Mouse (Mus musculus) hindbrain, embryonic 13.5 days (tissue): ENCODE results near the gene Sppl2b. TPM values are rescaled to one million over a fixed set of nuclear protein-coding genes. Genes with fewer than 3 reads are reported as not detected.
"Not testable (repeated sequence)": the region's sequence is repeated elsewhere in the genome, so short reads cannot be mapped to it uniquely, and the experiment has no call there.

ENCODE experiments used
- ATAC-seq: fragments of 200-750 bp; cut with Nextera tagmentation; 2 replicates; pipeline ENCODE4 v1.8.0; 2017; ENCODE audit warnings: moderate TSS enrichment; ENCODE audit not compliant: low FRiP score
- H3K27ac ChIP-seq: fragments of 300-500 bp; sonication (generic); 2 replicates; pipeline ENCODE4 v1.5.1; 2015; ENCODE audit warnings: inconsistent platforms, mild to moderate bottlenecking, moderate library complexity
- H3K27me3 ChIP-seq: fragments of 300-500 bp; sonication (generic); 2 replicates; pipeline ENCODE4 v1.6.1; 2015; ENCODE audit warnings: mild to moderate bottlenecking, inconsistent platforms
- H3K36me3 ChIP-seq: fragments of 300-500 bp; sonication (generic); 2 replicates; pipeline ENCODE4 v1.6.1; 2015; ENCODE audit warnings: mild to moderate bottlenecking, inconsistent platforms
- H3K4me1 ChIP-seq: fragments of 300-500 bp; sonication (generic); replicated peaks from 2 replicates; pipeline ENCODE4 v1.6.1; 2015; ENCODE audit warnings: inconsistent platforms
- H3K4me2 ChIP-seq: fragments of 300-500 bp; sonication (generic); 2 replicates; pipeline ENCODE4 v1.6.1; 2015; ENCODE audit warnings: inconsistent platforms, mild to moderate bottlenecking, moderate library complexity
- H3K4me3 ChIP-seq: fragments of 300-500 bp; sonication (generic); 2 replicates; pipeline ENCODE4 v1.5.1; 2015; ENCODE audit warnings: mild to moderate bottlenecking, inconsistent platforms
- H3K9ac ChIP-seq: fragments of 300-500 bp; sonication (generic); 2 replicates; pipeline ENCODE4 v1.6.1; 2015; ENCODE audit warnings: mild to moderate bottlenecking, inconsistent platforms
- H3K9me3 ChIP-seq: fragments of 300-500 bp; sonication (generic); 2 replicates; pipeline ENCODE4 v1.6.1; 2016; ENCODE audit warnings: inconsistent platforms
- WGBS: fragments of 180-500 bp; shearing (Covaris S2); methylation state at CpG from one replicate; pipeline ENCODE4 v1.1.7; 2015; 5-methylcytosine and 5-hydroxymethylcytosine counted together
- polyA plus RNA-seq: library from polyadenylated mRNA; unstranded; fragments of >200 nt; fragmentation: Nextera tagmentation; extraction: Ambion mirVana; gene quantifications from 2 replicates; pipeline ENCODE4 v1.2.1, GENCODE M21; 2015

Sppl2b gene
- polyA plus RNA-seq, 1 experiment from 2014 or later: 63.6 TPM

DNA sequence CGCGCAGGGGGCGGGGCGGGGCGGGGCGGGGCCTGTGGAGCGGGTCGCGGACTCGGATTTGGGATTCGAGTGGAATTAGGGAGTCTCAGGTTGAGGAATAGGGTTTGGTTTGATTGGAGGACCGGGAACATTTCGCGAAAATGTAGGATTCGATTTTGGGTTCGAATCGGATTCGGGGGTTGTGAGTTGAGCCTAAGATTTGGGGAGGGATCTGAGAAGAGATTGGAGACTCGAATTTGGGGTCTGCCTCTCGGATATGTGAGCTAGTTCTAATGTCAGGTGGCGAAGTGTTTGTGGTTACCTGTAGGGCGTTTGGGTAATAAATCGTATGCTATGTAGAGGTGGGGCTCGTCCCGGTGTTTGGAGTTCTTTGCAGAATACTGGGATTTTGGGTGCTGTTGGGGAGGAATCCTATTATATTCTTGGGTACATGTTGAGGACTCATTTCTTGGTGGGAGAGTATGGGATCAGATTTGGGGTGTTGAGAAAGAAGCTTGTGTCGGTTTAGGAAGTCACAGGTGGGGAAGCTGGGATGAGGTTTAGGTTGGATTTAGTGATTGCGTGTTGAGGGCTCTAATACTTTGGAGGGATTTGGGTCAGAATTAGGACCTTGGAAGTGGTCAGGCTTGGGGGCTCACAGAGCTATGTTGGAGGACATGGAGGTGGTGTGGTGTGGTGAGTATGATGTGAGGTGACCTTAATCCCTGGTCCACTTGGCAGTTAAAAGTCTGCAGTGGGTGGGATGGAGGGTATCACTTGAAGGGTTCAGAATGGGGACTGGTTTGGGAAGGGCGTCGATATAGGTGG, 27.8 kb upstream of the Sppl2b start:
- ATAC-seq: no peak
- peak overlapping the region; percentile 96 for H3K27ac ChIP-seq
- peak overlapping the region; percentile 80 for H3K4me3 ChIP-seq
- H3K4me1 ChIP-seq: peaks cover 34% of the 10 kb centered on the region
- H3K9ac ChIP-seq: peak overlapping the region; percentile 92
- H3K36me3 ChIP-seq: peaks cover 30% of the 10 kb centered on the region
- H3K4me2 ChIP-seq: peak overlapping the region; percentile 100
- no peaks in the 10 kb centered on the region for H3K27me3 ChIP-seq
- no peaks in the 10 kb centered on the region for H3K9me3 ChIP-seq
- WGBS: 9% methylated on average over 29 of the region's 29 CpGs

DNA sequence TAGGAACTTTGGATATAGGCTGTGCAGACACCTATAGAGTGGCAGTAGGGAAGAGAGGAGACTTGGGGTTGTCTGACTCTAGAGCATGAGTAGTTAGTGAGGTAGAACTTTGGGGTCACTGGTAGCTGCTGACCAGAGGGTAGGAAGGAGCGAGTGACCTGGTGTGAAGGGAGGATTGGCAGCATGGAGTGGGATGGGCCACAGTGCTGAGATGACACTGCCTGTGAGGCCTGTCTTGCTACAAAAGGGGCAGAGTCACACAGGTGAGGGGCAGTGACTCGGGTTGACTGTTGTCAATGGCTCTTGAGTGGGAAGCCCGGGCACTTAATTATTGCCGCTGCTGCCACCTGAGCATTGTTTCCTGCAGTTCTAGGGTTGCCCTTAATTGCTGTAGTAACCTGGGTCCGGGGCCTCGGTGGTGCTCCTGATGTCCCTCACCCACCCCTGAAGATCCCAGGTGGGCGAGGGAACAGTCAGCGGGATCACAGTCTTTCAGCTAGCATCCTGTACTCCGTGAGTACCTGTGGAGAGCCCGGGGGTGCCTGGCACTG, 27.1 kb upstream of the Sppl2b start:
- no peak overlapping the region for H3K27ac ChIP-seq
- H3K9me3 ChIP-seq: no peaks in the 10 kb centered on the region
- WGBS: 80% methylated on average over 10 of the region's 10 CpGs
- peaks cover 32% of the 10 kb centered on the region for H3K36me3 ChIP-seq
- H3K4me1 ChIP-seq: peaks cover 40% of the 10 kb centered on the region
- peaks cover 1% of the 10 kb centered on the region for H3K27me3 ChIP-seq
- peak overlapping the region; percentile 92 for H3K9ac ChIP-seq
- H3K4me2 ChIP-seq: peak overlapping the region; percentile 100
- H3K4me3 ChIP-seq: peak overlapping the region; percentile 80
- ATAC-seq: no peak

DNA sequence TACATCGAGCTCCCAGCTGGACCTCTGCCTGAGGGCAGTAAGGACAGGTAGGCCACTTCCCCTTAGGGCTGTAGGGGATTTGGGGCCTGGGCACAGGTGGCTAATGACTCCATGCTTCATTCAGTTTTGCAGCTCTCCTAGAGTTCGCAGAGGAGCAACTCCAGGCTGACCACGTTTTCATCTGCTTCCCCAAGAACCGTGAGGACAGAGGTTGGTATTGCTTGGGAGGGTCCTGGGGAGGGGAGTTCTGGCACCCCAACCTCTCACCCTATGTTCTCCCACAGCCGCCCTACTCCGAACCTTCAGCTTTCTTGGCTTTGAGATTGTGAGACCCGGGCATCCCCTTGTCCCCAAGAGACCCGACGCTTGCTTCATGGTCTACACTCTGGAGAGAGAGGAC, 26.5 kb upstream of the Sppl2b start:
- H3K4me2 ChIP-seq: peak overlapping the region; percentile 100
- WGBS: 86% methylated on average over 9 of the region's 9 CpGs
- ATAC-seq, H3K27ac ChIP-seq, H3K27me3 ChIP-seq, H3K9me3 ChIP-seq: not testable (repeated sequence)
- H3K4me3 ChIP-seq: peak overlapping the region; percentile 80
- H3K9ac ChIP-seq: peak overlapping the region; percentile 92; the same call in 1 of the 2 replicates
- H3K36me3 ChIP-seq: peaks cover 32% of the 10 kb centered on the region
- H3K4me1 ChIP-seq: peaks cover 40% of the 10 kb centered on the region

DNA sequence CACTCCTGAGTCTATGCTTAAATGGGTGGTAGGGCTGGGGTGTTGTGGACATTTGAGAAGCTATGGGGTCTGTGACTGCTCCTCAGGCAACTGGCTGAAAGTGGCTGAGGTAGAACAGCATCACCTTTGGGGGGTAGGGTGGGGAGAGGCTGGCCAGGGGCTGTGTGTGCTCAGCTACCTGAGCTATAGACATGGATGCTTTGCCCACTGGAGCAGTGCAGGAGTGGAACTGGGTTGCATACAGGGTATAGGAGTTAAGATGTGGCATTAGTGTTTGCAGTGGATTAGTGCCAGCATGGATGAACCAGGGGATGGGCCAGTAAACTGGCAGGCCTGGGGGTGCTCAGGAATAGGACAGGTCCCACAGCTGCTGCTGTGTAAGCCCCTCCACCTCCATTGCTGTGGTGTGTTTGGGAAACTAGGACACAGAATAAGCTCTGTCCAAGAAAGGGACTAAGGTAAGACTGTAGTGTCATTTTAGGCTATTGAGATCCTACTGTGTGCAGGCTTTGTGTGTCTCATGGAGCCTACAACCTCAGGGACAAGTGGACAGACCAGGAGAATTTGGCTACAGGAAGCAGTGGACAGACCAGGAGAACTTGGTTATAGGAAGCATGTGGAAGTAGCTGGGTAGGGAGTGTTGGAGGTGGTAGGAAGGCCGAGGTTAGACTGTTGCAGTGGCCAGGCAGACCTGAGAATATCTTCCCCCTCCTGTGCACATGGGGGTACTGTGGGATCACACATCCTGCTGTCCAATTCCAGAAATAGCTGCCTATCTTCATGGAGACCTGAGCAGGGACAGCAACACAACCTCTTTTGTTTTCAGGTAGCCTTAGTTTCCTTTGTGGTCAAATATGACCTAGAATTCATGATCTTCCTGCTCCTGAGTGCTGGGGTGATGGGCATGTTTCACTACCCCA, 25.5 kb upstream of the Sppl2b start:
- H3K4me3 ChIP-seq: 0 out of 2 replicates have a peak overlapping the region, but pooled peaks have one; percentile 1
- 67% methylated on average over 1 of the region's 1 CpGs for WGBS
- peaks cover 40% of the 10 kb centered on the region for H3K4me1 ChIP-seq
- H3K9me3 ChIP-seq: no peaks in the 10 kb centered on the region
- no peak overlapping the region for H3K27ac ChIP-seq
- 0 out of 2 replicates have a peak overlapping the region, but pooled peaks have one; percentile 3 for H3K4me2 ChIP-seq
- ATAC-seq: no peak
- H3K27me3 ChIP-seq: peaks cover 18% of the 10 kb centered on the region
- peaks cover 37% of the 10 kb centered on the region for H3K36me3 ChIP-seq
- peak overlapping the region; percentile 51; the same call in 1 of the 2 replicates for H3K9ac ChIP-seq

DNA sequence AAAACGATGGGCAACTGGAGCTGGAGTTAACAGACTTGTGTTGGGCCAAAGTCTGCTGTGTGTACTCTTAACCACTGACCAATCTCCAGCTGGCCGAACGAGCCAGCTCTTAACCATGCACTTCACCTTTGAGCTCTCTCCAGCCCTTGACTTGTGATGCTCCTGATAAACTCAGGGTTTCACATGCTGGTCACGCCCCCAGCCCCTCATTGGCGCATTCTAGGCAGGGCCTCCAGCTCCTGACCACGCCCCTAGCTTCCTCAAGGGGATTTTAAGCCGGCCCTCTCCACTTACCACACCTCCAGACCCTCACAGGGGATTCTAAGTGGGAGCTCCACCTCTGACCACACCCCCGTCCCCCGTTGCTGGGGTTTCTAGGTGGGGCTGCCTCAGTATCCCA, 23.9 kb upstream of the Sppl2b start:
- peaks cover 33% of the 10 kb centered on the region for H3K27me3 ChIP-seq
- no peak for ATAC-seq
- H3K4me3 ChIP-seq: no peak overlapping the region
- no peak overlapping the region; the same call in 1 of the 2 replicates for H3K27ac ChIP-seq
- H3K36me3 ChIP-seq: peaks cover 37% of the 10 kb centered on the region
- no peak overlapping the region for H3K4me2 ChIP-seq
- no peak overlapping the region for H3K9ac ChIP-seq
- H3K4me1 ChIP-seq: peaks cover 52% of the 10 kb centered on the region
- WGBS: 4% methylated on average over 9 of the region's 9 CpGs
- H3K9me3 ChIP-seq: no peaks in the 10 kb centered on the region

DNA sequence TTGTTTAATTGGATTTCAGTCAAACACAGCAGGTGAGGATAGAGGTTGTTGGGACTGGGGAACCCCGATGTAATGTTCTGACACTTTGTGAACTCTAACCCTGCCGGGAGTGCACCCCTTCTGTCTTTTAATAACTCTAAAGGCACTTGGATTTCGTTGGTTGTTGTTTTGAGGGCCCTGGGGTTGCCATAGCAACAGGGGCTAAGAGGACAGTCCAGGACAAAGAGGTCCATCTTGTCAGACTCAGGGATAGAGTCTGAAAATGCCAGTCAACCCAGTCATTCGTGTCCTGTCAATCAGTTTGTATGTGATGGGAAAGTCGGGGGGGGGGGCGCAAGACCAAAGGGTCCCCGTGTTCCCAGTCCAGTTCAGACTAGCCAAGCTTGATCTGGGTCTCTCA, 22.3 kb upstream of the Sppl2b start:
- Histone ChIP-seq H3K4me3 (no peak overlapping the region), H3K27ac (no peak overlapping the region), H3K4me2 (no peak overlapping the region), H3K36me3 (peaks cover 37% of the 10 kb centered on the region), H3K9ac (no peak overlapping the region), H3K27me3 (peaks cover 49% of the 10 kb centered on the region), H3K9me3 (no peaks in the 10 kb centered on the region), H3K4me1 (peaks cover 46% of the 10 kb centered on the region)
- no peak for ATAC-seq
- 35% methylated on average over 7 of the region's 7 CpGs for WGBS

DNA sequence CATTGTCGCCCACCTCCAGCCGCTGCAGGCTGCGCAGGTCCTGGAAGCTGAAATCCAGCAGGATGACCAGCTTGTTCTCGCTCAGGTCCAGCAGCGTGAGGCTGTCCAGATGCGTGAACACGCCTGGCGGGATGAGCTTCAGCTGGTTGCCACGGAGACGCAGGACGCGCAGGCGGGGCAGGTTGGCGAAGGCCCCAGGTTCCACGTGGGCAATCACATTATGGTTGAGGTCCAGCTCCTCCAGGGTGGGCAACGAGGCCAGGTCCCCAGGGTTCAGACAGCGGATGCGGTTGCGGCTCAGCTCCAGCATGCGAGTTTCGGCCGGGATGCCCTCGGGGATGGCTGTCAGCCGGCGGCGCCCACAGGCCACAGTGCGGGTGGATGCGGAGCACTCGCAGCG, 19.5 kb upstream of the Sppl2b start:
- Histone ChIP-seq H3K9me3 (no peaks in the 10 kb centered on the region), H3K4me3 (peak overlapping the region; percentile 12), H3K4me1 (peaks cover 26% of the 10 kb centered on the region), H3K27ac (no peak overlapping the region), H3K4me2 (peak overlapping the region; percentile 11), H3K36me3 (peaks cover 16% of the 10 kb centered on the region), H3K27me3 (peaks cover 53% of the 10 kb centered on the region), H3K9ac (peak overlapping the region; percentile 35; the same call in 1 of the 2 replicates)
- WGBS: 42% methylated on average over 30 of the region's 30 CpGs
- ATAC-seq: 0 out of 2 replicates have a peak, but pooled peaks have one; percentile 21

DNA sequence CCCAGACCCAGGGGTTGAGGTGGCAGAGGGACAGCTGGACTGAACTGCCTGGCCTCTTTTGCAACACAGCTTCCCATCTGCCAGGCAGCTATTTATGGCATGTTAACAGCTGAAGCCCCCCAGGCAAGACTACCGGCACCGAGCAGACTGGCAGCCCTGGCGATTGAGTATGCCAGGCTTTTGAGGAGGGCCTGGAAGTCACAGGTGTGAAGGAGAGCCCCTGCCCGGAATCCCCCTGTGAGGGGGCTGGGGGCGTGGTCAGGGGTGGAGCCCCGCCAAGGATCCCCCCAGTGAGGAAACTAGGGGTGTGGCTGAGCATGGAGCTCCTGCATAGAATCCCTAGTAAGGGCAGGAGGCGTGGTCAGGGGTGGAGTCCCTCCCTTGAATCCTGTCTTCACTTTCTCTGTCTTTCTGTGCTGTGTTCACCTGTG, 18.1 kb upstream of the Sppl2b start:
- Histone ChIP-seq H3K36me3 (peaks cover 8% of the 10 kb centered on the region), H3K9me3 (no peaks in the 10 kb centered on the region), H3K4me1 (peaks cover 18% of the 10 kb centered on the region), H3K27ac (no peak overlapping the region), H3K4me2 (no peak overlapping the region), H3K9ac (no peak overlapping the region), H3K4me3 (no peak overlapping the region), H3K27me3 (peaks cover 62% of the 10 kb centered on the region)
- WGBS: 47% methylated on average over 7 of the region's 7 CpGs
- ATAC-seq: no peak

DNA sequence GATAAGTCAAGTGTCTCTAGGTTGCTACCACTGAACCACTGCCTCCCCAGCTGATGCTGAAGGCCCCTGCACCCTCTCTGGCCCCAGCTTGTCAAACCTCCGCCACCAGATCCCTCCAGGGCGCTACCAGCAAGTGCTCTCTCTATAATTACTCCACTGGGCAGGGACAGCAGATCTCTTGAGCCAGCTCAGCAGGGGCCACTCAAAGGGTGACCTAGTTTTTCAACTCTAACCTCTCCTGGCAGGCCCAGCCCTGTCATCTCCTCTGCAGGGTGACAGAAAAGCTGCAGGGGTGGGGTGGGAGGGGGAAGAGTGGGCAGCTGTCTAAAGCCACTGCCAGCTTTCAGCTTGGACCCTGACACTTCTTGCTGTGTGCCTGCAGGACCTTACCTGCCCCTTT, 17.2 kb upstream of the Sppl2b start:
- Histone ChIP-seq H3K4me3 (no peak overlapping the region; the same call in 1 of the 2 replicates), H3K27ac (no peak overlapping the region), H3K9me3 (no peaks in the 10 kb centered on the region), H3K9ac (peak overlapping the region; percentile 31; the same call in 1 of the 2 replicates), H3K27me3 (peaks cover 71% of the 10 kb centered on the region), H3K4me1 (peaks cover 14% of the 10 kb centered on the region), H3K4me2 (no peak overlapping the region), H3K36me3 (peaks cover 4% of the 10 kb centered on the region; the same call in 1 of the 2 replicates)
- WGBS: 17% methylated on average over 2 of the region's 2 CpGs
- ATAC-seq: no peak

DNA sequence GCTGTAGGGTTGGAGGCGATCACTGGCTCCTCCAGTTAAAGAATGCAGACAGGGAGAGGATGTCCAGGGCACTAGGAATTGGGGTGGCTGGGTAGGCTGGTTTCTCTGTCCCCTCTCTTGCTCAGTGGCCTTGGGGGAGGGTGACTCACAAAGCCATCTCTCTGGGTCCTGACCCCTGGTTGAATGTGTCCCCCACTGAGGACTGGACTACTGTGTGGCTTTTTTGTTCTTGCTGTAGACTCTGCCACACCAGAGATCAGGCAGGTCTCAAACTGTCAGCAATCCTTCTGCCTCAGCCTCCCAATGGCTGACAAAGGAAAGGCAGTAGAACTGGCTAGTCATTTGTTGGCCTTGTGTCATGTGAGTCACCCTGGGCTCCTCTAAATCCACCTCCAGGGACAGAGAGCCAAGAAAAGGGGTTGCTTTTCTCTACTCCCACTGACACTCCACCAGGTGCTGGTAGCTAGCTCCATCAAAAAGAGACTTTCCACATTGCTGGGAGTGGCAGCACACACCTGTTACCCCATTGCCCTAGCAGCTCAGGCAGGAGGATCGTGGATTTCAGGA, 16.6 kb upstream of the Sppl2b start:
- H3K4me3 ChIP-seq: no peak overlapping the region
- no peak overlapping the region for H3K9ac ChIP-seq
- H3K36me3 ChIP-seq: peaks cover 4% of the 10 kb centered on the region; the same call in 1 of the 2 replicates
- no peaks in the 10 kb centered on the region for H3K9me3 ChIP-seq
- no peak for ATAC-seq
- no peak overlapping the region for H3K27ac ChIP-seq
- no peak overlapping the region for H3K4me2 ChIP-seq
- peaks cover 19% of the 10 kb centered on the region for H3K4me1 ChIP-seq
- peaks cover 71% of the 10 kb centered on the region for H3K27me3 ChIP-seq
- WGBS: 80% methylated on average over 2 of the region's 2 CpGs

DNA sequence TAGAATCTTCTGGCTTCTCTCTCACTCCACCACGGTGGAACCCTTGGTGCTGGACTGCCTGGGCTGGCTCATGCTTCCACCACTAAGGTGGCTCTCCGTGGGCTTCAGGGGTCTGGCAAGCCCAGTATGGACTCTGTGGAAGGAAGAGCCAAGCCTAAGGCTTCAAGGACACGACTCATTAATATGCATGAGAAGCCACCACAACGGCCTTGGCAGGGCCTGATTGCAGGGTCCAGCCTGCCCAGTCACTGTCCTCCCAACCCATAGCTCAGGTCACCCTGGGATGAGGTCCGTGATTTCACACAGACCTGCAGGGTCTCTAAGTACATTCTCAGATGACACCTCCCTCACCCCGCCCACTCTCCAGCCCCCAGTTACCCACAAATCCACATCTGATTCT, 15.2 kb upstream of the Sppl2b start:
- Histone ChIP-seq H3K9ac (peak overlapping the region; percentile 55; the same call in 1 of the 2 replicates), H3K36me3 (no peaks in the 10 kb centered on the region), H3K4me1 (peaks cover 29% of the 10 kb centered on the region), H3K27ac (no peak overlapping the region), H3K27me3 (peaks cover 71% of the 10 kb centered on the region), H3K9me3 (no peaks in the 10 kb centered on the region), H3K4me3 (no peak overlapping the region), H3K4me2 (no peak overlapping the region)
- ATAC-seq: no peak
- 68% methylated on average over 6 of the region's 6 CpGs for WGBS
